Mouse (Mus musculus): Measurements from ENCODE around the gene Gm20820.
"Not testable (repeated sequence)": the region's sequence is repeated elsewhere in the genome, so short reads cannot be mapped to it uniquely, and the experiment has no call there.

Gm20820 gene

DNA sequence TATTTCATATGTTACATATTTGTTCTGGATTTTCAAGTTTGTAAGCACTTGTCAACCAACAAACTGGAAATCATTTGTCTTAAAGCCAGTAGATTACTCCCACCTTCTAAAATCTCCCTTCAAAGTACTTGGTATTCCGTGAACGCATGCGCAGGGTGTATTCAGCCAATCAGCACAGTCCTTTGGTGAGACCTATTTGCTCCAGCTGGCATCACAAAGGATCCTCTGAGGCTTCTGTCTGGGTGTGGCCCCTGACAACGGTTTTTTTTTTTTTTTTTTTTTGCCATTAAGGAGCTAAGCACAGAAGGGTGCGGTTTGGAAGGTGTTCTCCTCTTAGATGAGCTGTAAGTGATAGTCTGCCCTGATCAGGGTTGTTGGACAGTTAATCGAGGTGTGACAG is at the start of gene Gm20820:
Gene Gm20820 (plus strand): TSS at position 301 of the 400 bp plus-strand sequence.
- not testable (repeated sequence) for DNase-seq

Measured in kidney, adult 9 months (tissue).